Mouse (Mus musculus): Measurements from ENCODE around the gene Prnp. TPM values are rescaled to one million over a fixed set of nuclear protein-coding genes. Genes with fewer than 3 reads are reported as not detected.

Prnp gene
- total RNA-seq, 2 experiments from 2014 or later, result 7.6 to 14.3 TPM

GRCm38 (mm10) chr2:131945765-131946164 lies 36.0 kb downstream of the Prnp start:
- ATAC-seq (replicated peaks; ENCODE audit: low FRiP score, low TSS enrichment, poor library complexity, severe bottlenecking), result no peak

- no peak for ATAC-seq (replicated peaks; ENCODE audit: low FRiP score, low TSS enrichment, poor library complexity, severe bottlenecking)
Measured at GRCm38 (mm10) chr2:131946351-131946750, 36.6 kb downstream of the Prnp start.

GRCm38 (mm10) chr2:131948156-131948555 lies 38.4 kb downstream of the Prnp start:
- ATAC-seq (replicated peaks; ENCODE audit: low FRiP score, low TSS enrichment, poor library complexity, severe bottlenecking), result no peak

GRCm38 (mm10) chr2:131948916-131949639 lies 39.4 kb downstream of the Prnp start:
- no peak for ATAC-seq (replicated peaks; ENCODE audit: low FRiP score, low TSS enrichment, poor library complexity, severe bottlenecking)

GRCm38 (mm10) chr2:131949767-131950597 lies 40.3 kb downstream of the Prnp start:
- ATAC-seq (replicated peaks; ENCODE audit: low FRiP score, low TSS enrichment, poor library complexity, severe bottlenecking), result 0 out of 2 replicates have a peak, but pooled peaks have one; percentile 62

GRCm38 (mm10) chr2:131950598-131951095 lies 40.9 kb downstream of the Prnp start, which contains the start of gene Prnd:
Gene Prnd, plus strand, starts transcription at chr2:131950861.
- no peak for ATAC-seq (replicated peaks; ENCODE audit: low FRiP score, low TSS enrichment, poor library complexity, severe bottlenecking)

- no peak for ATAC-seq (replicated peaks; ENCODE audit: low FRiP score, low TSS enrichment, poor library complexity, severe bottlenecking)
Measured at GRCm38 (mm10) chr2:131952456-131952855, 42.7 kb downstream of the Prnp start.

GRCm38 (mm10) chr2:131952961-131953538 lies 43.3 kb downstream of the Prnp start:
- ATAC-seq (replicated peaks; ENCODE audit: low FRiP score, low TSS enrichment, poor library complexity, severe bottlenecking), result no peak

GRCm38 (mm10) chr2:131953711-131954110 lies 44.0 kb downstream of the Prnp start:
- ATAC-seq (replicated peaks; ENCODE audit: low FRiP score, low TSS enrichment, poor library complexity, severe bottlenecking), result no peak

GRCm38 (mm10) chr2:131954835-131955234 lies 45.1 kb downstream of the Prnp start:
- 0 out of 2 replicates have a peak, but pooled peaks have one; percentile 23 for ATAC-seq (replicated peaks; ENCODE audit: low FRiP score, low TSS enrichment, poor library complexity, severe bottlenecking)

GRCm38 (mm10) chr2:131955264-131955663 lies 45.5 kb downstream of the Prnp start:
- ATAC-seq (replicated peaks; ENCODE audit: low FRiP score, low TSS enrichment, poor library complexity, severe bottlenecking), result peak; percentile 71

- ATAC-seq (replicated peaks; ENCODE audit: low FRiP score, low TSS enrichment, poor library complexity, severe bottlenecking), result no peak
Measured at GRCm38 (mm10) chr2:131956336-131957256, 46.9 kb downstream of the Prnp start.

- no peak for ATAC-seq (replicated peaks; ENCODE audit: low FRiP score, low TSS enrichment, poor library complexity, severe bottlenecking)
Measured at GRCm38 (mm10) chr2:131957731-131958222, 48.0 kb downstream of the Prnp start.

GRCm38 (mm10) chr2:131961671-131962070 lies 51.9 kb downstream of the Prnp start:
- no peak for ATAC-seq (replicated peaks; ENCODE audit: low FRiP score, low TSS enrichment, poor library complexity, severe bottlenecking)

- ATAC-seq (replicated peaks; ENCODE audit: low FRiP score, low TSS enrichment, poor library complexity, severe bottlenecking), result no peak
Measured at GRCm38 (mm10) chr2:131970597-131970996, 60.9 kb downstream of the Prnp start.

- ATAC-seq (replicated peaks; ENCODE audit: low FRiP score, low TSS enrichment, poor library complexity, severe bottlenecking), result no peak
Measured at GRCm38 (mm10) chr2:131971098-131971497, 61.4 kb downstream of the Prnp start.

- no peak for ATAC-seq (replicated peaks; ENCODE audit: low FRiP score, low TSS enrichment, poor library complexity, severe bottlenecking)
Measured at GRCm38 (mm10) chr2:131976663-131977062, 66.9 kb downstream of the Prnp start.

GRCm38 (mm10) chr2:131980866-131981265 lies 71.1 kb downstream of the Prnp start:
- ATAC-seq (replicated peaks; ENCODE audit: low FRiP score, low TSS enrichment, poor library complexity, severe bottlenecking), result no peak

Data from megakaryocyte-erythroid progenitor cell, adult 5-6 weeks (primary cell).